Mouse (Mus musculus) intestine, embryonic 15.5 days (tissue): Measurements from ENCODE around the gene Kcnj11. TPM values are rescaled to one million over a fixed set of nuclear protein-coding genes. Genes with fewer than 3 reads are reported as not detected.

Experiments used
- ATAC-seq: fragments of 200-750 bp; cut with Nextera tagmentation; 2 replicates; pipeline ENCODE4 v1.8.0; 2017; ENCODE audit warnings: moderate TSS enrichment, moderate library complexity
- H3K27ac ChIP-seq: fragments of 300-500 bp; sonication (generic); 2 replicates; pipeline ENCODE4 v1.5.1; 2015; ENCODE audit warnings: mild to moderate bottlenecking, inconsistent platforms
- H3K27me3 ChIP-seq: fragments of 300-500 bp; sonication (generic); replicated peaks from 2 replicates; pipeline ENCODE4 v1.6.1; 2015; ENCODE audit warnings: inconsistent platforms
- H3K36me3 ChIP-seq: fragments of 300-500 bp; sonication (generic); 2 replicates; pipeline ENCODE4 v1.6.1; 2015; ENCODE audit warnings: inconsistent platforms
- H3K4me1 ChIP-seq: fragments of 300-500 bp; sonication (generic); replicated peaks from 2 replicates; pipeline ENCODE4 v1.6.1; 2015; ENCODE audit warnings: inconsistent platforms
- H3K4me2 ChIP-seq: fragments of 300-500 bp; sonication (generic); replicated peaks from 2 replicates; pipeline ENCODE4 v1.6.1; 2015; ENCODE audit warnings: mild to moderate bottlenecking, inconsistent platforms
- H3K4me3 ChIP-seq: fragments of 300-500 bp; sonication (generic); replicated peaks from 2 replicates; pipeline ENCODE4 v1.5.1; 2015; ENCODE audit warnings: inconsistent platforms
- H3K9ac ChIP-seq: fragments of 300-500 bp; sonication (generic); 2 replicates; pipeline ENCODE4 v1.6.1; 2015; ENCODE audit warnings: inconsistent platforms
- H3K9me3 ChIP-seq: fragments of 300-500 bp; sonication (generic); 2 replicates; pipeline ENCODE4 v1.6.1; 2016; ENCODE audit warnings: inconsistent platforms
- WGBS: fragments of 180-500 bp; shearing (Covaris S2); methylation state at CpG from one replicate; pipeline ENCODE4 v1.1.7; 2015; 5-methylcytosine and 5-hydroxymethylcytosine counted together
- polyA plus RNA-seq: library from polyadenylated mRNA; unstranded; fragments of >200 nt; fragmentation: Nextera tagmentation; extraction: Ambion mirVana; gene quantifications from 2 replicates; pipeline ENCODE4 v1.2.1, GENCODE M21; 2015

The Kcnj11 gene
- polyA plus RNA-seq, 1 experiment from 2014 or later: 0.77 TPM

DNA sequence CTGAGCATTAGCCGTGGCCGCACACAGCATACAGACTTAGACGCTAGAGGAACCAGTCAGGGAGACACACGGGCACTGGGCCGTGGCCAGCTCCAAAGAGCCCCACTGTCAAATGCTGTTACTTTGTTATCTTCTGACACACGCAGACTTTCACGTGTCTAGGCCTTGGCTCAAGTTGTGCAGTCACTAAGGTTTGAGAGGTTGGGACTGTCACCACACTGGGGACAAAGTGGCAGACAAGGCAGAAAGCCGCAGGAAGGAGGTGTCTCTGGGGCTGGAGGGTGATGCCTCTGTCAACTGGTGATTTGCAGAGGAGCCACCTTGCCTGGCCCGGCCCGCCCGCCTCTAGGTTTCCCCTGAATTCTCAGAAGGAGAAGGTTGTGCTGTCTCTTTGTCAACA, 24.8 kb upstream of the Kcnj11 start:
- 84% methylated on average over 11 of the region's 11 CpGs for WGBS
- H3K9me3 ChIP-seq: no peaks in the 10 kb centered on the region
- no peak overlapping the region for H3K9ac ChIP-seq

GRCm38 (mm10) chr7:46124460-46124859, 23.9 kb upstream of the Kcnj11 start:
- Histone ChIP-seq H3K27me3 (no peaks in the 10 kb centered on the region), H3K36me3 (no peaks in the 10 kb centered on the region), H3K4me1 (0 out of 2 replicates have a peak, but pooled peaks cover 3% of the 10 kb centered on the region), H3K4me3 (no peak overlapping the region), H3K9me3 (no peaks in the 10 kb centered on the region), H3K4me2 (no peak overlapping the region), H3K9ac (no peak overlapping the region), H3K27ac (no peak overlapping the region)
- no peak for ATAC-seq
- WGBS: 65% methylated on average over 6 of the region's 6 CpGs

More for the DNA sequence above, 24.8 kb upstream of the Kcnj11 start:
- Histone ChIP-seq H3K27ac (no peak overlapping the region), H3K27me3 (no peaks in the 10 kb centered on the region), H3K4me1 (0 out of 2 replicates have a peak, but pooled peaks cover 3% of the 10 kb centered on the region), H3K36me3 (no peaks in the 10 kb centered on the region), H3K4me2 (no peak overlapping the region), H3K4me3 (no peak overlapping the region)
- no peak for ATAC-seq

GRCm38 (mm10) chr7:46122964-46123363, 22.4 kb upstream of the Kcnj11 start:
- ATAC-seq: peak; percentile 81
- Histone ChIP-seq H3K4me1 (0 out of 2 replicates have a peak, but pooled peaks cover 3% of the 10 kb centered on the region), H3K4me3 (no peak overlapping the region), H3K27ac (peak overlapping the region; percentile 34; the same call in 1 of the 2 replicates), H3K27me3 (no peaks in the 10 kb centered on the region), H3K36me3 (no peaks in the 10 kb centered on the region), H3K9ac (no peak overlapping the region), H3K4me2 (no peak overlapping the region), H3K9me3 (no peaks in the 10 kb centered on the region)
- 15% methylated on average over 4 of the region's 4 CpGs for WGBS

GRCm38 (mm10) chr7:46117035-46117434, 16.5 kb upstream of the Kcnj11 start:
- H3K27me3 ChIP-seq: no peaks in the 10 kb centered on the region
- no peak overlapping the region for H3K4me2 ChIP-seq
- H3K9ac ChIP-seq: no peak overlapping the region
- H3K4me3 ChIP-seq: no peak overlapping the region
- no peaks in the 10 kb centered on the region for H3K9me3 ChIP-seq
- no peaks in the 10 kb centered on the region for H3K36me3 ChIP-seq
- no peaks in the 10 kb centered on the region for H3K4me1 ChIP-seq
- no peak for ATAC-seq
- 93% methylated on average over 16 of the region's 16 CpGs for WGBS
- no peak overlapping the region for H3K27ac ChIP-seq

DNA sequence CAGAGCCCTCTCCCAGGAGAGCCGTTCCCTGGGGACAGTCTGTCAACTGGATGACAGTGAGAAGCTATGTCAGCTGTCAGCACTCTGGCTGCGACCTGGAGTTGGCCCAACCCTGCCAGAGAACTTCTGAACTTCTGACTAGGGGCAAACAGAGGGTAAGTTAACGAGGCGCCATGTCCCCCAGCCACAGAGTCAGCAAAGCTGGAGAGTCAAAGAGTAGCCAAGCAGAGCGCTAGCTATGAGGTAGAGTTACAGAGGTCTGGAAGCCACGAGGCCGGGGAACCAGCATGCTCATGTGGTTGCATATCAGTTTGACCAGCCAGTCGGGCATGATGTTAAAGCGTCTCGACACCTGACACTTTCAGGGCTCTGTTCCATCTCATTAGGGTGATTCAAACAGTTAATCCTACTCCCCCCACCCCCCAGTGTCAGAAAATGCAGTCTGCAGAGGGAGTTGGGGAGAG, 15.6 kb upstream of the Kcnj11 start:
- H3K27ac ChIP-seq: no peak overlapping the region
- no peak overlapping the region for H3K4me2 ChIP-seq

GRCm38 (mm10) chr7:46113435-46113834, 12.9 kb upstream of the Kcnj11 start:
- Histone ChIP-seq H3K9ac (no peak overlapping the region), H3K4me3 (no peak overlapping the region), H3K4me2 (no peak overlapping the region), H3K36me3 (no peaks in the 10 kb centered on the region), H3K27ac (no peak overlapping the region), H3K27me3 (no peaks in the 10 kb centered on the region), H3K9me3 (no peaks in the 10 kb centered on the region), H3K4me1 (no peaks in the 10 kb centered on the region)
- ATAC-seq: peak; percentile 64
- 45% methylated on average over 3 of the region's 3 CpGs for WGBS

More for the DNA sequence above, 15.6 kb upstream of the Kcnj11 start:
- no peaks in the 10 kb centered on the region for H3K9me3 ChIP-seq
- 56% methylated on average over 10 of the region's 10 CpGs for WGBS
- no peak overlapping the region for H3K4me3 ChIP-seq
- H3K27me3 ChIP-seq: no peaks in the 10 kb centered on the region
- no peaks in the 10 kb centered on the region for H3K4me1 ChIP-seq
- no peaks in the 10 kb centered on the region for H3K36me3 ChIP-seq
- ATAC-seq: no peak
- H3K9ac ChIP-seq: no peak overlapping the region

- no peaks in the 10 kb centered on the region for H3K36me3 ChIP-seq
Observed at GRCm38 (mm10) chr7:46111938-46112337, 11.4 kb upstream of the Kcnj11 start.

DNA sequence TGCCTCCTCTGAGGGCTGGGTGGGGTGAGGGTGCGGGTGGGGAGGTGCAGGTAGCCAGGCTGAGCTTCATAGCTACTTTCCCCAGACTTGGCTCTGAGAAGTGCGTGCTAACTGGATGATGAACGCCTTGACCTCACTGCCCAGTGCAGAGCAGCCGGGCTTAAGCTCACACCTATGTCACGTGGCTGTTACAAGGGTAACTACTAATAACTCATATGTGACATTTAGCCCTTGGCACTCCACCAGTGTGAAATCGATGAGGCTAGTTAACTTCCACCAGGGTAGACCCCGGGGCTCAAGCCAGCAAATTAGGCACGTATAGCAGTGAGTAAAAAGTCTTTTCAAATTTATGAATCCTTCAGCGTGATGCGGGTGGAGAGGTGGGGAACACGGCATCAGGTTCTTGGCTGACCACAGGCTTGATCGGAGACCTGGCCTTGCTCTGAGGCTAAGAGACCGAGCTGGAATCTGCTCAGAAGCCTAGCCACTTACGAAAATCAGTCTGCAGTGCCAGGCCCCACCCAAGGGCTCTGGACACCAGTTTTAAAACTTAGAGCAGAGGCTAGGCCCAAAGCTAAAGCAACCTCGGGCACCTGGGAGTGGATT, 10.8 kb upstream of the Kcnj11 start:
- Histone ChIP-seq H3K36me3 (no peaks in the 10 kb centered on the region), H3K4me3 (no peak overlapping the region), H3K9me3 (no peaks in the 10 kb centered on the region), H3K9ac (no peak overlapping the region), H3K27me3 (no peaks in the 10 kb centered on the region), H3K4me2 (no peak overlapping the region), H3K4me1 (no peaks in the 10 kb centered on the region), H3K27ac (no peak overlapping the region)
- WGBS: 78% methylated on average over 15 of the region's 15 CpGs
- no peak for ATAC-seq

More at GRCm38 (mm10) chr7:46111938-46112337, 11.4 kb upstream of the Kcnj11 start:
- Histone ChIP-seq H3K27ac (no peak overlapping the region), H3K4me3 (no peak overlapping the region), H3K9ac (no peak overlapping the region), H3K9me3 (no peaks in the 10 kb centered on the region), H3K27me3 (no peaks in the 10 kb centered on the region), H3K4me1 (no peaks in the 10 kb centered on the region), H3K4me2 (no peak overlapping the region)
- WGBS: 74% methylated on average over 6 of the region's 6 CpGs
- no peak for ATAC-seq

- H3K27me3 ChIP-seq: no peaks in the 10 kb centered on the region
- H3K9ac ChIP-seq: no peak overlapping the region
- ATAC-seq: no peak
- no peaks in the 10 kb centered on the region for H3K4me1 ChIP-seq
- WGBS: 73% methylated on average over 3 of the region's 3 CpGs
- no peaks in the 10 kb centered on the region for H3K36me3 ChIP-seq
- H3K27ac ChIP-seq: no peak overlapping the region
- no peak overlapping the region for H3K4me2 ChIP-seq
- no peak overlapping the region for H3K4me3 ChIP-seq
- H3K9me3 ChIP-seq: no peaks in the 10 kb centered on the region
Observed at GRCm38 (mm10) chr7:46110079-46110478, 9.5 kb upstream of the Kcnj11 start.

GRCm38 (mm10) chr7:46105484-46105883, 4.9 kb upstream of the Kcnj11 start:
- H3K9me3 ChIP-seq: no peaks in the 10 kb centered on the region
- no peaks in the 10 kb centered on the region for H3K27me3 ChIP-seq
- 88% methylated on average over 7 of the region's 7 CpGs for WGBS
- no peak overlapping the region for H3K4me3 ChIP-seq
- no peak for ATAC-seq
- H3K9ac ChIP-seq: no peak overlapping the region
- no peaks in the 10 kb centered on the region for H3K36me3 ChIP-seq
- no peaks in the 10 kb centered on the region for H3K4me1 ChIP-seq
- no peak overlapping the region for H3K27ac ChIP-seq
- H3K4me2 ChIP-seq: no peak overlapping the region

- 76% methylated on average over 27 of the region's 27 CpGs for WGBS
- no peaks in the 10 kb centered on the region for H3K9me3 ChIP-seq
- H3K27ac ChIP-seq: no peak overlapping the region
- no peaks in the 10 kb centered on the region for H3K4me1 ChIP-seq
- H3K27me3 ChIP-seq: peaks cover 6% of the 10 kb centered on the region
- no peak overlapping the region for H3K9ac ChIP-seq
- H3K36me3 ChIP-seq: no peaks in the 10 kb centered on the region
- no peak for ATAC-seq
- H3K4me2 ChIP-seq: no peak overlapping the region
- no peak overlapping the region for H3K4me3 ChIP-seq
Observed at GRCm38 (mm10) chr7:46104256-46104915, 3.8 kb upstream of the Kcnj11 start.

DNA sequence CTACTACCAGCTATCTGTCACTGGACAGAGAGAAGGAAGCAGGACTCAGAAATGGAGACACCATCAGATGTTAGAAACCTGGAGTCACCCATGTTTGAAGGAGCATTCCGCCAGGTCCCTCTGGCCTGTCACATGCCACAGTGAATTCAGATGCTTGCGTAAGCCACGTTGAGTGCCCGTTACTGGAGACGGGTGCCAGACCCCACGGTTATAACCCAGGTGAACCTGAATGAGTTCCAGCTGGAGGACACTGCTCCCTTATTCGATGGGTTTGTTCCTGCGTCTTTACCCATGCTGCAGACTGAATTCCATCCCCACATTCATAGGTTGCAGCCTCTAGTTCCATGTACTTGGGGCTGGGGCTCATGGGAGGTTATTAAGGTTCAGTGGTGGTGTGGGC, 3.2 kb upstream of the Kcnj11 start:
- 86% methylated on average over 8 of the region's 8 CpGs for WGBS

More for the DNA sequence above, 3.2 kb upstream of the Kcnj11 start:
- Histone ChIP-seq H3K4me2 (no peak overlapping the region), H3K27ac (no peak overlapping the region), H3K4me1 (no peaks in the 10 kb centered on the region), H3K9me3 (no peaks in the 10 kb centered on the region), H3K9ac (no peak overlapping the region), H3K4me3 (no peak overlapping the region), H3K27me3 (peaks cover 8% of the 10 kb centered on the region), H3K36me3 (no peaks in the 10 kb centered on the region)
- ATAC-seq: no peak
